Mouse (Mus musculus) spleen, postnatal 14 days (tissue): ENCODE data around the gene Gdpd5.
A peak's percentile ranks its signal among the peaks of the same experiment; 100 is the strongest.

Experiments used
- DNase-seq, 2 experiments: peaks; one replicate each; pipeline ENCODE4 v3.0.0; 2021 to 2022; ENCODE audit warnings: low spot score in 2 of 2

The Gdpd5 gene

GRCm38 (mm10) chr7:99404031-99404735, 23.0 kb downstream of the Gdpd5 start:
- DNase-seq, result no peak

GRCm38 (mm10) chr7:99405386-99406155, 24.4 kb downstream of the Gdpd5 start:
- DNase-seq, result no peak

- DNase-seq, result peak in 1 of 2 experiments; percentile 5
Observed at GRCm38 (mm10) chr7:99407598-99407997, 26.4 kb downstream of the Gdpd5 start.

GRCm38 (mm10) chr7:99409441-99410222, 28.4 kb downstream of the Gdpd5 start:
- DNase-seq, result no peak

GRCm38 (mm10) chr7:99410315-99410714, 29.1 kb downstream of the Gdpd5 start:
- no peak for DNase-seq

- no peak for DNase-seq
Observed at GRCm38 (mm10) chr7:99411047-99411779, 30.0 kb downstream of the Gdpd5 start.

- DNase-seq, result no peak
Observed at GRCm38 (mm10) chr7:99415045-99415444, 33.8 kb downstream of the Gdpd5 start.

GRCm38 (mm10) chr7:99419311-99419710, 38.1 kb downstream of the Gdpd5 start:
- no peak for DNase-seq

- no peak for DNase-seq
Observed at GRCm38 (mm10) chr7:99421006-99421405, 39.8 kb downstream of the Gdpd5 start.

GRCm38 (mm10) chr7:99424538-99425155, 43.4 kb downstream of the Gdpd5 start:
- no peak for DNase-seq

GRCm38 (mm10) chr7:99425706-99426105, 44.5 kb downstream of the Gdpd5 start:
- no peak for DNase-seq

- DNase-seq, result no peak
Observed at GRCm38 (mm10) chr7:99427031-99427430, 45.8 kb downstream of the Gdpd5 start.

- DNase-seq, result no peak
Observed at GRCm38 (mm10) chr7:99427987-99428386, 46.8 kb downstream of the Gdpd5 start.

- DNase-seq, result no peak
Observed at GRCm38 (mm10) chr7:99428836-99429235, 47.6 kb downstream of the Gdpd5 start.

- DNase-seq, result no peak
Observed at GRCm38 (mm10) chr7:99429786-99430185, 48.6 kb downstream of the Gdpd5 start.

- no peak for DNase-seq
Observed at GRCm38 (mm10) chr7:99430246-99430645, 49.0 kb downstream of the Gdpd5 start.

GRCm38 (mm10) chr7:99432248-99432647, 51.0 kb downstream of the Gdpd5 start:
- DNase-seq, result no peak

GRCm38 (mm10) chr7:99432863-99433262, 51.6 kb downstream of the Gdpd5 start:
- DNase-seq, result no peak

- DNase-seq, result no peak
Observed at GRCm38 (mm10) chr7:99434672-99435250, 53.5 kb downstream of the Gdpd5 start.

GRCm38 (mm10) chr7:99436530-99436929, 55.3 kb downstream of the Gdpd5 start:
- DNase-seq, result no peak

- no peak for DNase-seq
Observed at GRCm38 (mm10) chr7:99438881-99439280, 57.7 kb downstream of the Gdpd5 start.
